Mouse (Mus musculus): ENCODE results near the gene Prr12. TPM values are rescaled to one million over a fixed set of nuclear protein-coding genes. Genes with fewer than 3 reads are reported as not detected.
"Not testable (repeated sequence)": the region's sequence is repeated elsewhere in the genome, so short reads cannot be mapped to it uniquely, and the experiment has no call there.

Gene Prr12
- polyA plus RNA-seq, 1 experiment from 2014 or later = 12.7 TPM

DNA sequence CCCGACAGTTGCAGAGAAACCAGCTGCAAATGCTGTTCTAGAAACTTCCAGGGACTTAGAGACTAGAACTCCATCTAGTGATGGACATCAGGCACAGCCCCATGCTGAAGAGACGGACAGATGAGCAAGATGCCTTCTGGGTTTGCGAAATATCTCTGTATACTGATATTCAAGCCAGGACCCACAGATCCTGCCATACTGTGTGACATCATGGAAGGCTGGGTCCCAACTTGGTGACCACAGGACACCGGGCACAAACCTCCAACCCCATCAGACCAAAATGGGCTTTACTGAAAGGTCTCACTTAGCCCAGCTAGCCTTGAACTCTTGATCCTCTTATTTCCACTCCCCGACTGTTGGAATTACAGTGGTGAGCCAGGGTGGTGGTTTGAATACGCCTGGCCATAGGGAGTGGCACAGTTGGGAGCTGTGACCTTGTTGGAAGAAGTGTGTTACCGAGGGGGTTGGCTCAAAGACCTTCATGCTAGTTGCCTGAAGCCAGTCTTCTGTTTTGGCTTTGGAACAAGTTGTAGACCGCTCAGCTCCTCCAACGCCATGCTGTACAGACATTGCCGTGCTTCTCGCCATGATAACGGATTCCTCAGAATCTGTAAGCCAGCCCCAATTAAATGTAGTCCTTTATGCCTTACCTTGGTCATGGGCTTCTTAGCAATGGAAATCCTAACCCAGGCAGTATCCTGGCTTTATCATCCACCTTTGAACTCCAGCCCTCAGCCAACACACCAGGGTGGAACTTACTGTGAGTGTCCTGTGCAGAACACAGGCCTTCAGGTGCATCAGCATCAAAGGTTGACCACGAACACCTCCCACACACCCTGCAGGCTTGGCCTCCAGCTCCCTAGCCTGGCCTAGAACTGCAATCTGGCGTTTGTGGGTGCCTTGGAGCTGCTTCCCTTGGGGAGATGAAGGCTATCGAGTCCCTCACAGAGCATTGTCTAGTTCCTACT is 28.1 kb downstream of the Prr12 start:
- Histone ChIP-seq H3K9me3 (no peaks in the 10 kb centered on the region), H3K4me1 (peaks cover 10% of the 10 kb centered on the region), H3K36me3 (replicated peaks) (peaks cover 34% of the 10 kb centered on the region), H3K27me3 (ENCODE audit: poor library complexity, severe bottlenecking) (peaks cover 12% of the 10 kb centered on the region), H3K27ac (no peak overlapping the region), H3K4me3 (no peak overlapping the region)
- 90% methylated on average over 15 of the region's 15 CpGs for WGBS
- no peak for DNase-seq (ENCODE audit: extremely low spot score, low spot score)

GRCm38 (mm10) chr7:45023711-45024110 is 29.0 kb downstream of the Prr12 start:
- not testable (repeated sequence) for DNase-seq (ENCODE audit: extremely low spot score, low spot score); H3K27ac ChIP-seq; H3K9me3 ChIP-seq; H3K4me3 ChIP-seq
- peaks cover 19% of the 10 kb centered on the region for H3K4me1 ChIP-seq
- peaks cover 26% of the 10 kb centered on the region for H3K36me3 ChIP-seq (replicated peaks)
- H3K27me3 ChIP-seq (ENCODE audit: poor library complexity, severe bottlenecking) = peaks cover 20% of the 10 kb centered on the region
- WGBS = 83% methylated on average over 5 of the region's 5 CpGs

DNA sequence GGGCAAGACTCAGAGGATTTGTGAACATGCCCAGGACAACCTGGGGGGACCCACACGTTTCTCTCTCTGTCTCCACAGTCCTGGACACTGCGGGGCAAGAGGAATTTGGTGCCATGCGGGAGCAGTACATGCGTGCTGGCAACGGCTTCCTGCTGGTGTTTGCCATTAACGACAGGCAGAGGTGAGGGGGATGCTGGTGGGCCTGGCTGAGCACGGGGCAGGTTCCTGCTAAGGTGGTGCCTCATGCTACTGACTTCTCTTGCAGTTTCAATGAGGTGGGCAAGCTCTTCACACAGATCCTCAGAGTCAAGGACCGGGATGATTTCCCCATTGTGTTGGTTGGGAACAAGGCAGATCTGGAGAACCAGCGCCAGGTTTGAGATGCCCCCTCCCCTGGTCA is 32.5 kb downstream of the Prr12 start:
- Histone ChIP-seq H3K27ac (no peak overlapping the region), H3K4me1 (peaks cover 34% of the 10 kb centered on the region), H3K4me3 (no peak overlapping the region), H3K9me3 (no peaks in the 10 kb centered on the region), H3K27me3 (ENCODE audit: poor library complexity, severe bottlenecking) (peaks cover 27% of the 10 kb centered on the region), H3K36me3 (replicated peaks) (0 out of 2 replicates have a peak, but pooled peaks cover 2% of the 10 kb centered on the region)
- WGBS = 82% methylated on average over 9 of the region's 9 CpGs
- DNase-seq (ENCODE audit: extremely low spot score, low spot score) = no peak

GRCm38 (mm10) chr7:45019031-45019571 is 33.6 kb downstream of the Prr12 start:
- peaks cover 27% of the 10 kb centered on the region for H3K27me3 ChIP-seq (ENCODE audit: poor library complexity, severe bottlenecking)
- H3K27ac ChIP-seq = no peak overlapping the region
- peak overlapping the region; percentile 11; the same call in 1 of the 2 replicates for H3K4me3 ChIP-seq
- no peaks in the 10 kb centered on the region for H3K9me3 ChIP-seq
- peaks cover 45% of the 10 kb centered on the region for H3K4me1 ChIP-seq
- no peaks in the 10 kb centered on the region; the same call in 1 of the 2 replicates for H3K36me3 ChIP-seq (replicated peaks)
- 41% methylated on average over 8 of the region's 8 CpGs for WGBS
- DNase-seq (ENCODE audit: extremely low spot score, low spot score) = no peak

DNA sequence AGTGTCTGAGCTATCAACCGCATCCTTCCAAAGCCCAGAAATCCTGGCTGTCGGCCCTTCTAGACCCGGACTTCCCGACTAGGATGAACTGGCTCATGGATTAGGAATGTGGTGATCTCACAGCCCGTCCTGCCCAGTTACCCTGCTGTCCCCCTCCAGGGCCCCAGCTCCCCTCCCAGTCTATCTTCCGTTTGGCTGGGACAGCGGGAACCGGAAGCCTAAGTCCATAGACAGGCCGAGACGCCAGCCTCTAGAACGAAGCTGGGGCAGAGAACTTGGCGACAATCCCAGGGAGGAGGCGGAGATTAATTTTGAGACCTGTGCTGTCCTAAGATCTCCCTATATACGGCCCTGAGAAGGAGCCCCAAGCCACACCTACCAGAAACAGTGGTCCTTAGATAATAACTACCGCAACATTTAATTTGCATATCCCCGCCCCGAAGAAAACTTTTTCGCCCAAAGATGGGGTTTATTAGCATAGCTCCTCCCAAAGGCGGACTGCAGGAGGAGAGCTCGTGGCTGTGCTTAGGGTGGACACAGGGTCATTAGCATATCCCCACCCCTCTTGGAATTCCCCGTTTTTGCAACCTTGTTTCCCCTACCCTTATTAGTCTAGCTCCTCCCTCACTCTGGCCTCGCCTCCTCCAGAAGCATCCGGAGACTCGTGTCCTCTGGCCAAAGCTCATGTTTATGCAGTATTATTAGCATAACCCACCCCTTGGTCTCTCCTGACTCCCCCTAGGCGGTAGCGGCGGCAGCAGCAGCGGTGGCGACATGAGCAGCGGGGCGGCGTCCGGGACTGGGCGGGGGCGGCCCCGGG is 35.2 kb downstream of the Prr12 start, which contains the start of gene Rras:
Gene Rras, plus strand, starts transcription at position 720 of the 820 bp plus-strand sequence.
- peak; percentile 86 for DNase-seq (ENCODE audit: extremely low spot score, low spot score)
- WGBS = under 1% methylated on average over 32 of the region's 36 CpGs
- Histone ChIP-seq H3K4me3 (peak within 1 kb of the TSS; percentile 89), H3K27ac (peak within 1 kb of the TSS; percentile 95), H3K9me3 (no peaks in the 10 kb centered on the region), H3K4me1 (peaks cover 48% of the 10 kb centered on the region), H3K36me3 (replicated peaks) (peaks cover 16% of the 10 kb centered on the region), H3K27me3 (ENCODE audit: poor library complexity, severe bottlenecking) (peaks cover 27% of the 10 kb centered on the region)

- Histone ChIP-seq H3K36me3 (replicated peaks) (peaks cover 23% of the 10 kb centered on the region), H3K27ac (peak overlapping the region; percentile 95), H3K9me3 (no peaks in the 10 kb centered on the region), H3K27me3 (ENCODE audit: poor library complexity, severe bottlenecking) (peaks cover 27% of the 10 kb centered on the region), H3K4me3 (peak overlapping the region; percentile 89), H3K4me1 (peaks cover 48% of the 10 kb centered on the region)
- 6% methylated on average over 4 of the region's 4 CpGs for WGBS
- no peak for DNase-seq (ENCODE audit: extremely low spot score, low spot score)
Observed at GRCm38 (mm10) chr7:45016761-45017160, 35.9 kb downstream of the Prr12 start.

GRCm38 (mm10) chr7:45015957-45016612 is 36.6 kb downstream of the Prr12 start, which contains the start of gene Scaf1:
Gene Scaf1 (minus strand): TSS chr7:45016363.
- Histone ChIP-seq H3K9me3 (no peaks in the 10 kb centered on the region), H3K27me3 (ENCODE audit: poor library complexity, severe bottlenecking) (peaks cover 27% of the 10 kb centered on the region), H3K27ac (peak within 1 kb of the TSS; percentile 95), H3K36me3 (replicated peaks) (peaks cover 29% of the 10 kb centered on the region), H3K4me1 (peaks cover 48% of the 10 kb centered on the region), H3K4me3 (peak within 1 kb of the TSS; percentile 89)
- DNase-seq (ENCODE audit: extremely low spot score, low spot score) = peak; percentile 100
- WGBS = under 1% methylated on average over 69 of the region's 69 CpGs

GRCm38 (mm10) chr7:45015344-45015956 is 37.2 kb downstream of the Prr12 start:
- DNase-seq (ENCODE audit: extremely low spot score, low spot score) = no peak
- no peaks in the 10 kb centered on the region for H3K9me3 ChIP-seq
- peak overlapping the region; percentile 89 for H3K4me3 ChIP-seq
- peaks cover 48% of the 10 kb centered on the region for H3K4me1 ChIP-seq
- H3K27me3 ChIP-seq (ENCODE audit: poor library complexity, severe bottlenecking) = peaks cover 24% of the 10 kb centered on the region
- 3% methylated on average over 20 of the region's 20 CpGs for WGBS
- peaks cover 36% of the 10 kb centered on the region for H3K36me3 ChIP-seq (replicated peaks)
- H3K27ac ChIP-seq = peak overlapping the region; percentile 95

DNA sequence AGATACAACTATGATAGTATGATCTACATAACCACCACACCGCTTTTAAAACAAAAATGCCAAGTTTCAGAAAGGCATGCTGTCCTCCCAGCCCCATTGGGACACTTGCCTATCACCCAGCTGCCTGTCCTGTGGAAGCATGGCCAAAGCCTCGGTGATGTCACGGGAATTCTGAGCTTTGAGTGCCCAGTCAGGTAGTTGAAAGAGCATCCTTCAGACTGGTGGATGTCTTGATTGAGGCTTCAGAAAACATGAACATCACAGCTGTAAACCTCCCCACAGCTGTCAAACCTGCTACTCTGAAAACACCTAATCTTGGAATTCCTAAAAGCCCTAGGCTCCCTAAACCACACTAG is 38.6 kb downstream of the Prr12 start:
- Histone ChIP-seq H3K27me3 (ENCODE audit: poor library complexity, severe bottlenecking) (peaks cover 11% of the 10 kb centered on the region), H3K36me3 (replicated peaks) (peaks cover 50% of the 10 kb centered on the region), H3K9me3 (no peaks in the 10 kb centered on the region), H3K4me1 (peaks cover 39% of the 10 kb centered on the region), H3K27ac (no peak overlapping the region), H3K4me3 (peak overlapping the region; percentile 89; the same call in 1 of the 2 replicates)
- no peak for DNase-seq (ENCODE audit: extremely low spot score, low spot score)
- WGBS = 94% methylated on average over 3 of the region's 3 CpGs

- peaks cover 55% of the 10 kb centered on the region for H3K36me3 ChIP-seq (replicated peaks)
- DNase-seq (ENCODE audit: extremely low spot score, low spot score) = no peak
- H3K9me3 ChIP-seq = no peaks in the 10 kb centered on the region
- H3K27ac ChIP-seq = no peak overlapping the region
- peak overlapping the region; percentile 89; the same call in 1 of the 2 replicates for H3K4me3 ChIP-seq
- peaks cover 33% of the 10 kb centered on the region for H3K4me1 ChIP-seq
- peaks cover 5% of the 10 kb centered on the region for H3K27me3 ChIP-seq (ENCODE audit: poor library complexity, severe bottlenecking)
- WGBS = 94% methylated on average over 16 of the region's 16 CpGs
Observed at GRCm38 (mm10) chr7:45013366-45014095, 39.1 kb downstream of the Prr12 start.

DNA sequence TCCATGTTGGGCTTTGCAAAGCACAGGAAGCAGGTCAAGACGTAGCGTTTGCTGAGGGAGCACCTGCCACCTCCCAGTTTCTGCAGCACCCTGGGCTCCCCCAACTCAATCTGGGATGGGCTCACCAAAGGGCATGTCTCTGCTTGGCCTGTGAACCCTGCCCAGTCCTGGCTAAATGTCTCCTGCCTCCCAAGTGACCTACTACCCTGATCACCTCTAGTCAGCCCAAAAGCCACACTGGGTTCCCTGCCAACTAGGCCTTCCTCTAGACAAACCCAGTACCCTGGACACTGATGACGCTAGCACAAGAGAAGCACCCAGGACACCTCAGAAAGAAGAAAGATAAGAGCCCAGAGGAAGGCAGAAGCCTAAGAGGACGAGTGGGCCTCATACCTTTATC is 39.9 kb downstream of the Prr12 start:
- Histone ChIP-seq H3K4me1 (peaks cover 26% of the 10 kb centered on the region), H3K27ac (no peak overlapping the region), H3K36me3 (replicated peaks) (peaks cover 62% of the 10 kb centered on the region), H3K9me3 (no peaks in the 10 kb centered on the region), H3K4me3 (peak overlapping the region; percentile 14; the same call in 1 of the 2 replicates), H3K27me3 (ENCODE audit: poor library complexity, severe bottlenecking) (no peaks in the 10 kb centered on the region)
- 82% methylated on average over 4 of the region's 4 CpGs for WGBS
- DNase-seq (ENCODE audit: extremely low spot score, low spot score) = no peak
